Mouse (Mus musculus) midbrain, embryonic 13.5 days (tissue): ENCODE data around the gene Dnah14. TPM values are rescaled to one million over a fixed set of nuclear protein-coding genes. Genes with fewer than 3 reads are reported as not detected.

Source experiments
- ATAC-seq: fragments of 200-750 bp; cut with Nextera tagmentation; 2 replicates; pipeline ENCODE4 v1.8.0; 2017; ENCODE audit warnings: mild to moderate bottlenecking, moderate TSS enrichment, moderate library complexity
- H3K27ac ChIP-seq: fragments of 300-500 bp; sonication (generic); 2 replicates; pipeline ENCODE4 v1.5.1; 2015; ENCODE audit warnings: inconsistent platforms, mild to moderate bottlenecking, moderate library complexity
- H3K27me3 ChIP-seq: fragments of 300-500 bp; sonication (generic); 2 replicates; pipeline ENCODE4 v1.6.1; 2015; ENCODE audit warnings: mild to moderate bottlenecking, inconsistent platforms
- H3K36me3 ChIP-seq: fragments of 300-500 bp; sonication (generic); 2 replicates; pipeline ENCODE4 v1.6.1; 2015; ENCODE audit warnings: mild to moderate bottlenecking, inconsistent platforms
- H3K4me1 ChIP-seq: fragments of 300-500 bp; sonication (generic); replicated peaks from 2 replicates; pipeline ENCODE4 v1.6.1; 2015; ENCODE audit warnings: inconsistent platforms
- H3K4me2 ChIP-seq: fragments of 300-500 bp; sonication (generic); replicated peaks from 2 replicates; pipeline ENCODE4 v1.6.1; 2015; ENCODE audit warnings: moderate library complexity, mild to moderate bottlenecking, inconsistent platforms
- H3K4me3 ChIP-seq: fragments of 300-500 bp; sonication (generic); replicated peaks from 2 replicates; pipeline ENCODE4 v1.5.1; 2015; ENCODE audit warnings: mild to moderate bottlenecking, inconsistent platforms
- H3K9ac ChIP-seq: fragments of 300-500 bp; sonication (generic); replicated peaks from 2 replicates; pipeline ENCODE4 v1.6.1; 2015; ENCODE audit warnings: mild to moderate bottlenecking, inconsistent platforms
- H3K9me3 ChIP-seq: fragments of 300-500 bp; sonication (generic); 2 replicates; pipeline ENCODE4 v1.6.1; 2016; ENCODE audit warnings: mild to moderate bottlenecking, inconsistent platforms
- WGBS: fragments of 180-500 bp; shearing (Covaris S2); methylation state at CpG from one replicate; pipeline ENCODE4 v1.1.7; 2015; 5-methylcytosine and 5-hydroxymethylcytosine counted together
- polyA plus RNA-seq: library from polyadenylated mRNA; unstranded; fragments of >200 nt; fragmentation: Nextera tagmentation; extraction: Ambion mirVana; gene quantifications from 2 replicates; pipeline ENCODE4 v1.2.1, GENCODE M21; 2015

The Dnah14 gene
- polyA plus RNA-seq: 0.73 and 0.82 TPM in 2 replicates

DNA sequence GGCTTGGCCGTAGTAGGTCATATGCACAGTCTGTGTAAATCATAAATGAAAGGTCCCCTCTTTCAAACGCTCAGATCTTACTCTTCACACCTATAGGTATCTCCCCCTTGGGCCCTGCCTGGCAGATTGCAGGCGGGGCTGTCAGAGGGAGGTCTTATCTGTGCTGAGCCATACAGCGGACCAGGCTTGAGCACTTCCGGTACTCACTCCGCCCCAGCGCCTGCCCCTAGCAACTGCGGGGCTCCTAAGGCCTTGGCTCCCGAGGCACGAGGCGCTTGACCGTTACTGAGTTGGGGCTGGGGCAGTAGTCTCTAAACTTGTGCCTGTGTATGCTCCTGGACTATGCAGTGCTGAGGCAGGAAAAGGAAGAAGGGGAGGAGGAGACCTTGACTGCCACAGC, at the start of gene Dnah14:
Gene Dnah14, plus strand, starts transcription at position 238 of the 400 bp plus-strand sequence.
- no peak for ATAC-seq
- H3K4me2 ChIP-seq: no peak within 1 kb of the TSS
- WGBS: 76% methylated on average over 12 of the region's 12 CpGs

DNA sequence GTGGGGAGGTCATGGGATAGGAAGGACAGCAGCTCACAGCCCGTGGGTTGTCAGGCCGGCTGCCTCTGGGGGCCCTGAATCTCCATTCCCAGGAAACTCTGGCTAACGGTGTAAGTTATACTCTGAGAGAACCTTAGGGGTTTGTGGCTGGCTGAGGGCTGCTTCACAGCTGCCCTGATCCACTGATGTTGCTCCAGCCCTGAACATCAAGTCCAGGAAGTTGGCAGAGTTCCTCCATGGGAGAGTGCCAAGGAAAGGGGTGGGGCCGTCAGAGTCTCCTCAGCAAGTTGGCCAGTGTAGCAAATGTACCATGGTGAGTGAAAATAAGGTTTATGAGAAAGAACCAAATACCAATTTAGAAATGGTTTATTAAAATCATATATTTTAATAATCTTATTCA, 47.0 kb upstream of the Dnah14 start:
- 79% methylated on average over 4 of the region's 4 CpGs for whole genome bisulfite sequencing
- Histone ChIP-seq H3K27me3 (no peaks in the 10 kb centered on the region), H3K9me3 (no peaks in the 10 kb centered on the region), H3K4me2 (no peak overlapping the region), H3K4me1 (no peaks in the 10 kb centered on the region), H3K27ac (no peak overlapping the region), H3K9ac (no peak overlapping the region), H3K4me3 (no peak overlapping the region), H3K36me3 (no peaks in the 10 kb centered on the region)
- no peak for ATAC-seq

More for the DNA sequence above, at the start of gene Dnah14:
- no peak within 1 kb of the TSS for H3K9ac ChIP-seq
- H3K9me3 ChIP-seq: no peaks in the 10 kb centered on the region
- no peak within 1 kb of the TSS for H3K4me3 ChIP-seq
- peaks cover 3% of the 10 kb centered on the region; the same call in 1 of the 2 replicates for H3K4me1 ChIP-seq
- H3K36me3 ChIP-seq: no peaks in the 10 kb centered on the region
- H3K27ac ChIP-seq: no peak within 1 kb of the TSS
- no peaks in the 10 kb centered on the region for H3K27me3 ChIP-seq

DNA sequence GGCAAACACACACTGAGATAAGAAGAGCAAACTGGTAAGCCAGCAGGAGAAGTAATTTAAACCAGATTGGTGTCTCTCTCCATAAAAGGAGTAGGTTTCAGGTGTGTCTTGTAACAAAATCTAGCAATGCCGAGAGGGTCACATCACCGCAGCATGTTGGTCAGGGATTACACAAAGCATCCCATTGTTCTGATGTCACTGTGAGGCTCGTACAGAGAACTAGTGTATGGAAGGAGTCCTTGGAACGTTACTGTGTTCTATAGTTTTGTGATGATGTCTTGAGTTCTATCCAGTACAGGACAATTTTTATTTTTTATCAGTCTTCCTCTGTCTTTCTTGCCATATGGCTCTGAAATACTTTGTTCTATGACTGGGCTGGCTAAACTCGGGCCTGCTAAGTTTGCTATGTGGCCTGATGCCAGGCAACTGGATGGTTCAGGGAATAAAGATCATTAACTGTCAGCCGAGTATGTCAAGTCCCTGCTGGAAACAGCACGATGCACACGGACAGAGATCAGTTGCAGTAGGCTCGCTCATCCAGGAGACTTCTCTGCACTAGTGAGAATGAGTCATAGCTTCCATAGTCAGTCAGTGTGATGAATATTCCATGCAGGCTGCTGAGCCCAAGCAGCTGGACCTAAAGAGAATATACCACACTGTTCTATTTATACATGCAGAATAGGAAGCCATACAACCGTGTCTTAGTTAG, 41.0 kb upstream of the Dnah14 start:
- 61% methylated on average over 10 of the region's 10 CpGs for WGBS
- no peak overlapping the region for H3K4me2 ChIP-seq
- no peaks in the 10 kb centered on the region for H3K36me3 ChIP-seq
- peaks cover 6% of the 10 kb centered on the region; the same call in 1 of the 2 replicates for H3K4me1 ChIP-seq
- no peaks in the 10 kb centered on the region for H3K27me3 ChIP-seq
- no peak overlapping the region for H3K4me3 ChIP-seq
- ATAC-seq: no peak
- H3K9me3 ChIP-seq: no peaks in the 10 kb centered on the region
- H3K9ac ChIP-seq: no peak overlapping the region
- no peak overlapping the region for H3K27ac ChIP-seq

DNA sequence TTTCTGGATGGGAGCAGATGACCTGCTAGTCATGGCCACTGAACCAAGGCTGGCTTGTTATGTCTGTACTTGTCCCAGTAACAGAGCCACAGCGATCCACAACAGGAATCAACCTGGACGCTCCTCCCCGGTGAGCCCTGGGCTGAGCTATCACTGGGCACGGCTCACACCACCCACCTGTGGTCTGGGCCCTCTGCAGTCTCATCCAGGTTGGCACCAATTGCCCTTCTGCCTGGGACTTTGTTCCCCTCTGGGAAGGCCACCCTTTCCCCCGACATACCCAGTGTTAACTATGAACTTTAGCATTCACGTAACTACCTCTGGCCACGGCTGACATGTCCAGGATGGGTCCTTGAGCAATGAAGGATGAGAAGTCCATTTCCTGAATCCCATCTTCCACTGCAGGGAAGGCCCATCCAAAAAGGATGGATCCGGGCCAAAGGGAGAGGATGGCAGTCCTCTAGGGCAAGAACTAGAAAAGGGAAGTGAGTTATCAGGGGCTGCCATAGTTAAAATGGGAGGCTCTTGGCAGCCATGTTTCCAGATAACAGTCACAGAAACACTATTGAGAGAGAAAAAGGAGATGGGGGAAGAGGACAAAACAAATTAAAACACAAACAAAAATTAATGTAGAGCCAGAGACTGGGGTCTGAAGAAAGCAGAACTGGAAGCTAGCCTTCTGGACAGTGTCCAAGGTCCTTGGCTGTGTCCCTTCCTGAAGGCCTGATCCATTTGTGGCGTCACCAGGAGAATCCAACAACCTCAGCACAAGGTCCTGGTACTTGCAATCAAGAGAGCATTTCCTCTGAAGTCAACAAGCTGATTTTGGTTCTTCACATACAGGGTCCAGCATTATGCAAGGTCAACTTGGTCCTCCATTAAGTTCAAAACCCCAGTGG, 38.5 kb upstream of the Dnah14 start:
- Histone ChIP-seq H3K9ac (no peak overlapping the region), H3K4me3 (no peak overlapping the region), H3K9me3 (no peaks in the 10 kb centered on the region), H3K27me3 (no peaks in the 10 kb centered on the region), H3K36me3 (no peaks in the 10 kb centered on the region), H3K27ac (no peak overlapping the region), H3K4me2 (no peak overlapping the region), H3K4me1 (peaks cover 6% of the 10 kb centered on the region; the same call in 1 of the 2 replicates)
- WGBS: 95% methylated on average over 9 of the region's 9 CpGs
- ATAC-seq: no peak

DNA sequence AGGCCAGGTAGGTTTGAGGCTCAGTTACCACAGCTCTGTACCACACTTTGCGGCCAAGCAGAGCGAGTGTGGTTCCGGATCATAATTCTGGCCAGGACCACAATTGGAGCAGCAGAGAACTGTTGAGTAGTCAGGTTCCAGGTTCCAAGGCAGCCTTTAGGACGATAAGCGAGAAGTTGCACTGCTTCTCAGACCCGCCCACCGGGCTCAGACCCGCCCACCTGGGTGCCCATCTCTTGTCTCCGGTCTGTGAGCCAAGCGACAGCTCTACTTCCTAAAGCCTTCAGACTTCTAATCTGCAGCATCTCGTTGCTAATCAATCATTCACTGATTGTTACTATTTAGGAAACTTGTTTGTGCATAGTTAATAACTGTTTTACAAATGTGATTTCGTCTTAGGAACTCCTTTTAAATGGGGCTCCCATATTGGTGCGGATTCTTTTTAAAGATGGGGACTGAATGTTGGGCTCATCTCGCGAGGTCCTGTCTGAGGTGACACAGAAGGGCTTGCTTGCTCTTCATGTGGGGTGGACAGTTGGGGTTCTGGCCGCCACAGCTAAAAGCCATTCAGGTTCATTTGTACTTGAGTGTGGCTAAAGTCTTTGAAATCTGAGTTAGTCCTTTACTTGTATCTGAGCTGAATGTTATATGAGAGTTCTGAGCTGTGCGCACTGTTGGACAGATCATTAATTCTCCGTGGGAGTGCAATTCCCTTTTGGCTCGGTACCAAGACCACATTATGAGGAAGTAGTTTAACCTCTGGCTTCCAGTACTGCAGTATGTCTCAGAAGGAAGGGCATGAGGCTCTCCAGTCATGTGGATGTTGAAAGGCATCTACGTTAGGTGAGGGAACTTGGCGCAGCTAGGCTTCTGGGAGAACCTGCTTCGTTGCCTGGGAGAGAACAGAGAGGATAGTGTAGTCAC, 36.3 kb upstream of the Dnah14 start:
- Histone ChIP-seq H3K36me3 (no peaks in the 10 kb centered on the region), H3K4me1 (peaks cover 4% of the 10 kb centered on the region; the same call in 1 of the 2 replicates), H3K27me3 (no peaks in the 10 kb centered on the region), H3K4me2 (no peak overlapping the region), H3K9me3 (no peaks in the 10 kb centered on the region), H3K9ac (no peak overlapping the region), H3K27ac (no peak overlapping the region), H3K4me3 (no peak overlapping the region)
- 77% methylated on average over 22 of the region's 22 CpGs for WGBS
- ATAC-seq: no peak

DNA sequence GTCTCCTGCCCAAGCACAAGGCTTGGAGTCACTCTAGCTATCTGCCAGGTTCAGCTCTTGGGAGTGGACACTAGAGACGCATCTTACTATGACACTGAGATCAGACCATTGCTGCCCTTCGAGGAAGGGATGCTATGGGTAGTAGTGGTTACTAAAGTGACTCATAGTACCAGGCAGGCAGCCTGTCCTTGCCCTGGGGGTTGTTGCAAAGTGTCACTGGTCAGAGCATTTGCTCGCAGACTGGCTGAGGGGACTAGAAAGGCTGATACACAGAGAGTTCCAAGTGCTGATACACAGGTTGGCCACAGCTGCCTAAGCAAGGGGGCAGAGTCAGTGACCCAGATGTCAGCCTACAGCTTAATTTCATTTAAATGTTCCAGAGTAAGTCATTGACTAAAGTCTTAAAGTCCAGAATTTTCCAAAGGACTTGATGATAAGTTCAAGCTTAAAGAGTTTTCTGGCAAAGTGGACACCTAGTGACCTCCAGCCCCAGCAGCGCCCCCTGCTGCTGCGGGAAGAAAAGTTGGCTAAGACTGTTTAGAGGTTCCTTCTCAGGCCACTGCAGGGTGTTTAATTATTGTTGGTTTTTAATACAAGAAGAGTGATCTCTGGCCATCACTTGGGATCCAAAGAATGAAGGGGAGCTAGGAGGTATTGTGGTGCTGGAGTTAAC, 32.5 kb upstream of the Dnah14 start:
- Histone ChIP-seq H3K27ac (no peak overlapping the region), H3K27me3 (no peaks in the 10 kb centered on the region), H3K9ac (no peak overlapping the region), H3K4me2 (no peak overlapping the region), H3K4me1 (no peaks in the 10 kb centered on the region), H3K9me3 (no peaks in the 10 kb centered on the region), H3K4me3 (no peak overlapping the region), H3K36me3 (no peaks in the 10 kb centered on the region)
- 71% methylated on average over 5 of the region's 5 CpGs for WGBS
- ATAC-seq: no peak

DNA sequence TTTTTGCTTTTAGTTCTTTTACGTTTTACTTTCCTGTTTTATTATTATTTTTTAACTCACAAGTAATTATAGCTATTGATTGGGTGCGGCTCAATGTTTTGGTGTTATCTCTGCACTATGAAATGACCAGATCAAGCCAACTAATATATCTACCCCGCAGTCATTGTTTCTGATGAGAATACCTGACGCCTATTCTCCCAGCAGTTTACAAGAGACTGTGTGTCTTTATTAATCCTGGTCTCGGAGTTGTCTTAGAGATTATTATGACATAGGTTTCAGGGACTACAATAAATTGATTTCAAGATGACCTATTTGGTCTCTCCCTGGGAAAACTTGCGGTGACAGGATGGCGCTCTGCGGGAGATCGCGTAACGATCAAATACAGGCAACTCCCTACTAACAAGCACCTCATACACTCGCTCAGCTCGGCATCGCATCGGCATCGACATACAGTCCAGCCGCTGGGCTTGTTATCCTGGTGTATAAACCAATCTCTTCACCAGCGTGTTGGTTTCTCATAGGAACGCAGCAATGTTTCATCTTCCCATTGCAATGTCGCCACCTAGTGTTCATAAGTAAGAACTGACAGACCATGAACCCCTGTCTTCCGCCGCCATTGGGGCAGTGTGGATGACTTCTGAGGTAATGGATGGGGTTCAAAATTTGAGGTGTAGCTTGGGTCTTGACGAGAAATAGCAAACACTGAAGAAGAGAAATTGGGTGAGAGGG, 31.2 kb upstream of the Dnah14 start:
- no peak overlapping the region for H3K9ac ChIP-seq
- 28% methylated on average over 23 of the region's 23 CpGs for WGBS

DNA sequence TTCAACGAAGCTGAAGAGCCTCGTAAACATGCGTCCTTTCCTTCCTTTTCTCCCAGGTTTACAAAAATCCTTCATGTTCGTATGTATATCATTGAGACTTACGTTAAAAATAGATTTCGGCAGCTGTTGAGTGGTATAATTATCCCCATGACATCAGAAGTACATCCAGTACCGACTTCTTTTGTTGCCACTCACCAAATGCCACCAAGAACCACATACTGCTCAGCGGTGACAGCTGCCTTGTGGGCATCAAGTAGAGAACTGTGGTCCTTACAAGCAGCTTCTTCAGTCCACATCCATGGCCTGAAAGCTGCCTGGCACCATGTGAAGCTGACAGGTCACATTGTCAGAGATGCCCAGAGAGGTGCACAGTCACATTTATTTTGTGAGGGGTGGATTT, 26.4 kb upstream of the Dnah14 start:
- H3K9me3 ChIP-seq: no peaks in the 10 kb centered on the region
- ATAC-seq: no peak
- WGBS: 93% methylated on average over 8 of the region's 8 CpGs

More for the DNA sequence above, 31.2 kb upstream of the Dnah14 start:
- Histone ChIP-seq H3K27me3 (no peaks in the 10 kb centered on the region), H3K9me3 (no peaks in the 10 kb centered on the region), H3K27ac (no peak overlapping the region), H3K36me3 (no peaks in the 10 kb centered on the region), H3K4me2 (peak overlapping the region; percentile 43), H3K4me3 (no peak overlapping the region), H3K4me1 (no peaks in the 10 kb centered on the region)
- ATAC-seq: peak; percentile 92

DNA sequence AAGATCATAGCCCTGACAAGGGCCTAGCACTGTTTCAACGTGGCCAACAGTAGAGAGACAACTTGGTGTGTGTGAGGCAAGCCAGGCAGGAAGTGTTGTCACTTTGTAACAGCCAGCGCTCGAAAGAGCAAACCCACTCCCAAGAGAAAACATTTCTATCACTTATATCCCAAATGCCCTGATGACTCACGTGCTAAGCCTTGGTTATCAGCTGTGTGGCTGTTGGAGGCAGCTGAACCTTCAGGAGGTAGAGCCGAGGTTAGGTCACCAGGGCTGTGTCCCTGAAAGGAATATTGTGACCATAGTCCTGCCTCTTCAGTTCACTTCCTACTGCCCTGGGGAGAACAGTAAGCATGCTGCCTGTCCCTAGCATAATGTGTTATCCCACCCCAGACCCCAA, 25.5 kb upstream of the Dnah14 start:
- no peak overlapping the region for H3K4me3 ChIP-seq
- 71% methylated on average over 5 of the region's 5 CpGs for WGBS
- peaks cover 15% of the 10 kb centered on the region for H3K4me1 ChIP-seq
- no peak overlapping the region for H3K9ac ChIP-seq
- H3K36me3 ChIP-seq: no peaks in the 10 kb centered on the region
- no peaks in the 10 kb centered on the region for H3K27me3 ChIP-seq
- H3K27ac ChIP-seq: no peak overlapping the region
- H3K9me3 ChIP-seq: no peaks in the 10 kb centered on the region
- H3K4me2 ChIP-seq: no peak overlapping the region
- no peak for ATAC-seq

More for the DNA sequence above, 26.4 kb upstream of the Dnah14 start:
- Histone ChIP-seq H3K4me2 (no peak overlapping the region), H3K27me3 (no peaks in the 10 kb centered on the region), H3K36me3 (no peaks in the 10 kb centered on the region), H3K27ac (no peak overlapping the region), H3K4me1 (peaks cover 15% of the 10 kb centered on the region), H3K4me3 (no peak overlapping the region), H3K9ac (no peak overlapping the region)

DNA sequence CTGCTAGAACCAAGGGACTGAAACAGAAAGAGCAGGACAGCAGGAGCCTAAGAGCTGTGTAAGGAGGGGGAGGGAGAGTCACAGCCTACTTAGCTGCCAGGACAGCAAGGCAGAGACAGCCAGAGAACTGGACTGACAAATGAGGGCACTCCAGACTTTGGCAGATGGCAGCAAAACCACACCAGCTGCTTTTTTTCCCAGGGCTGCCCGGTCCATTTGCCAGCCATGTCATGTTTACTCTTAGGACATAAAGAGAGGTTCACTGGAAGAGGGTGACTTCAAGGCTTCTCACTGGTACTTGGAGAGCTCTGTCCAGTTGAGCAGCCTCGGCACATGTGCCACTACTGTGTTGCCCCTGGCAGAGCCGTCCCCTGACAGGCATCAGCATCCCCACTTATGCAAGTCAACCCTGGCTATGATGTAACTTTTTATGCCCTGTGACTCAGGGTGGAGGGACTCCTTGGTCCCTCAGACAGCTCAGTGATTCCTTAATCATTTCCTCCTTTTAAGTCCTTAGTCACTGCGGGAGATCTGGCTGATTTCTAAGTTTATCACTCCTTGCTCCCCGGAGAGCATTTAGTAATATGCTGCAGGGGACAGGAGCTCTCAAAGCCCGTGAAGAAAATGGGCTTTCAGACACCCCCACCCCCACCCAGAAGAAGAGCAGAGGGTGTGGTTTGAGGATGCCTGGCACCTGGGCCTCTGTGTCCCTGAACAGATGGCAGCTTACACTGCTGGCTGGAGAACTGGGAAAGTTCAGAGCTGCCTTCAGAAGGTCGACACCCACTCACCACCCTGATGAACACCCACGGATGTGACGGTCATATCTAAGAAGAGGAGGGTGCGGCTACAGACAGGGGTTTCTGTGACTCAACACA, 23.6 kb upstream of the Dnah14 start:
- Histone ChIP-seq H3K4me3 (no peak overlapping the region), H3K27me3 (no peaks in the 10 kb centered on the region), H3K4me2 (no peak overlapping the region), H3K36me3 (no peaks in the 10 kb centered on the region), H3K9ac (no peak overlapping the region), H3K27ac (no peak overlapping the region), H3K4me1 (peaks cover 15% of the 10 kb centered on the region), H3K9me3 (no peaks in the 10 kb centered on the region)
- peak; percentile 62; the same call in 1 of the 2 replicates for ATAC-seq
- WGBS: 42% methylated on average over 10 of the region's 10 CpGs
